ENCODE assay signal across 9 mouse cellular contexts in the genomic region with DNA sequence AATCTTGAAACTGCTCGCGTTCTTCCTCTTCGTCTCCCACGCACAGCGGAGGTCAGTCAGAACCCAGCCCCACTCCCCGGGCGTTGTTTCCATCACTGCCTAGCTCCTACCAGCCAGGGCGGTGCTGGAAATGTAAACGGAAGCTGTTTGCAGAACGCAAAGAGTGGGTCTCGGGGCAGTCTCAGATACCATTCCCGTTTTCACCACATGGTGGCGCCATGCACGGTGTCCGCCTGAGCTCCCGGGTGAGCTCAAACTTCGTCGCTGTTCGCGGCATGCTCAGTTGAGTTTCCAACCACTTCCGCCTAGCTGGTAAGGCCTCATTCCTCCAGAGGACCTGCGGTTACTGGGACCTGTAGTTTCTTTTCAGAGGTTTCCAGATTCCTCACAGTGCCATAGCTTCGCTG. TPM values are rescaled to one million over a fixed set of nuclear protein-coding genes. Genes with fewer than 3 reads are reported as not detected.
DNase-seq lines count a peak whose midpoint lies in the region; ATAC-seq and TF ChIP-seq lines count a peak whose summit lies in the region.
"Had no signal": no experiment of that assay in that cellular context is flagged by ENCODE, and none has a peak within 500 bp of the region (broad histone marks: within the 10 kb centered on the region; RNA-seq: fewer than 3 reads in every experiment).

No protein-coding gene starts in this region.

- peak overlapping the region; percentile 24 for H3K4me3 ChIP-seq in ES-Bruce4 (ENCODE audit: low read depth, low read length)
- H3K4me3 ChIP-seq in brown adipose tissue, adult 24 weeks (ENCODE audit: insufficient read depth, low read depth, low read length), result 0 out of 2 replicates have a peak overlapping the region, but pooled peaks have one; percentile 24
- 0 out of 2 replicates have a peak overlapping the region, but pooled peaks have one; percentile 4 for H3K4me3 ChIP-seq in forebrain, embryonic 14.5 days (ENCODE audit: low read depth, low read length)
- H3K4me3 ChIP-seq in lung, postnatal 0 days (ENCODE audit: low read depth, low read length), result peak overlapping the region; percentile 14; the same call in 1 of the 2 replicates

- intact Hi-C loops in heart, postnatal 36 days (cut with DNase I), result no loop called here

- peak overlapping the region; percentile 25; the same call in 1 of the 2 replicates for H3K4me2 ChIP-seq in forebrain, embryonic 14.5 days (ENCODE audit: low read length)
- peak overlapping the region; percentile 43 for H3K4me2 ChIP-seq in lung, postnatal 0 days (replicated peaks; ENCODE audit: low read depth, low read length)

- 2% methylated on average over 23 of the region's 23 CpGs for WGBS in forebrain, embryonic 14.5 days
- under 1% methylated on average over 23 of the region's 23 CpGs for WGBS in lung, postnatal 0 days

- no peak for ATAC-seq in forebrain, embryonic 14.5 days
- ATAC-seq in lung, postnatal 0 days, result peak; percentile 79

- TF ChIP-seq POLR2A in ES-Bruce4 (IDR thresholded peaks at IDR 0.05; ENCODE audit: insufficient read depth, low read length), result no peak

- no peak overlapping the region for H3K27ac ChIP-seq in ES-Bruce4 (ENCODE audit: insufficient read depth, low read length)
- H3K27ac ChIP-seq in brown adipose tissue, adult 24 weeks (replicated peaks; ENCODE audit: low read depth, low read length), result no peak overlapping the region
- no peak overlapping the region for H3K27ac ChIP-seq in forebrain, embryonic 14.5 days (ENCODE audit: low read depth, low read length)
- no peak overlapping the region for H3K27ac ChIP-seq in lung, postnatal 0 days (ENCODE audit: low read length)

- H3K9me3 ChIP-seq in ES-Bruce4 (replicated peaks; ENCODE audit: control insufficient read depth, insufficient read depth, low read length, poor library complexity, severe bottlenecking), result no peaks in the 10 kb centered on the region
- no peaks in the 10 kb centered on the region for H3K9me3 ChIP-seq in forebrain, embryonic 14.5 days (replicated peaks; ENCODE audit: control insufficient read depth, low read length)
- no peaks in the 10 kb centered on the region for H3K9me3 ChIP-seq in lung, postnatal 0 days (ENCODE audit: low read length)

- no peaks in the 10 kb centered on the region for H3K36me3 ChIP-seq in ES-Bruce4 (ENCODE audit: control insufficient read depth, insufficient read depth, low read length, poor library complexity, severe bottlenecking)
- H3K36me3 ChIP-seq in forebrain, embryonic 14.5 days (ENCODE audit: control insufficient read depth, insufficient read depth, low read length), result no peaks in the 10 kb centered on the region
- no peaks in the 10 kb centered on the region for H3K36me3 ChIP-seq in lung, postnatal 0 days (ENCODE audit: insufficient read depth, low read length)

- TF ChIP-seq EP300 in ES-Bruce4 (IDR thresholded peaks at IDR 0.05; ENCODE audit: insufficient read depth, low read depth, low read length), result 0 out of 2 replicates have a peak, but pooled peaks have one; percentile 46
- no peak for TF ChIP-seq EP300 in lung, postnatal 0 days (IDR thresholded peaks at IDR 0.05)

- peak; percentile 76 for DNase-seq in forebrain, embryonic 14.5 days (ENCODE audit: low spot score)
- DNase-seq in heart, postnatal 36 days, result peak; percentile 82 to 88
- peak; percentile 76 for DNase-seq in layer of hippocampus, adult 9-11 months
- peak; percentile 90 for DNase-seq in lung, postnatal 0 days (ENCODE audit: low spot score)
- peak; percentile 81 for DNase-seq in ovary, postnatal 36 days (ENCODE audit: low spot score)
- DNase-seq in thymus, postnatal 36 days, result peak; percentile 90 to 94

- TF ChIP-seq CTCF in ES-Bruce4 (IDR thresholded peaks at IDR 0.05; ENCODE audit: low read depth, low read length), result peak; percentile 98
- TF ChIP-seq CTCF in lung, postnatal 0 days (IDR thresholded peaks at IDR 0.05), result peak; percentile 93

- H3K4me1 ChIP-seq in ES-Bruce4 (ENCODE audit: control insufficient read depth, insufficient read depth, low read length), result no peaks in the 10 kb centered on the region
- no peaks in the 10 kb centered on the region; the same call in 1 of the 2 replicates for H3K4me1 ChIP-seq in brown adipose tissue, adult 24 weeks (ENCODE audit: control insufficient read depth, insufficient read depth, insufficient read length, low read length)
- peaks cover 12% of the 10 kb centered on the region; the same call in 1 of the 2 replicates for H3K4me1 ChIP-seq in forebrain, embryonic 14.5 days (ENCODE audit: control insufficient read depth, insufficient read depth, low read length)
- peaks cover 9% of the 10 kb centered on the region for H3K4me1 ChIP-seq in lung, postnatal 0 days (ENCODE audit: insufficient read depth, low read depth, low read length)

- no peak overlapping the region for H3K9ac ChIP-seq in ES-Bruce4 (ENCODE audit: low read depth, poor library complexity, severe bottlenecking)
- H3K9ac ChIP-seq in forebrain, embryonic 14.5 days (ENCODE audit: low read length), result peak overlapping the region; percentile 40; the same call in 1 of the 2 replicates
- no peak overlapping the region for H3K9ac ChIP-seq in lung, postnatal 0 days (replicated peaks; ENCODE audit: low read depth)

- no peaks in the 10 kb centered on the region; the same call in 1 of the 2 replicates for H3K27me3 ChIP-seq in ES-Bruce4 (ENCODE audit: control insufficient read depth, insufficient read depth, low read length, poor library complexity, severe bottlenecking)
- H3K27me3 ChIP-seq in forebrain, embryonic 14.5 days (replicated peaks; ENCODE audit: control insufficient read depth, insufficient read depth, low read length), result peaks cover 63% of the 10 kb centered on the region
- peaks cover 34% of the 10 kb centered on the region for H3K27me3 ChIP-seq in lung, postnatal 0 days (replicated peaks; ENCODE audit: insufficient read depth, low read length)

RNA-seq across cellular contexts. Expression of a gene that starts 1.6 kb away (rescaled TPM):
- 18.8 and 19.3 TPM in 2 replicates for polyA plus RNA-seq in ES-Bruce4 (2011; ENCODE audit: insufficient read depth, insufficient read length, low read depth, missing spikeins)
- 1.0 TPM in 1 of 2 replicates, not detected in the other for polyA plus RNA-seq in brown adipose tissue, adult 24 weeks (2012; ENCODE audit: insufficient read depth, insufficient read length, missing spikeins)
- polyA plus RNA-seq in forebrain, embryonic 14.5 days (2014; fragmentation: Nextera tagmentation; extraction: Ambion mirVana), result 0.19 TPM in 1 of 2 replicates, not detected in the other
- total RNA-seq in heart, postnatal 36 days (2021), result 1 to 10 TPM; 1.8 to 2.7 TPM
- polyA plus RNA-seq in lung, postnatal 0 days (2015; fragmentation: Nextera tagmentation; extraction: Ambion mirVana), result 2.0 and 3.1 TPM in 2 replicates

RNA-seq across cellular contexts. Expression of a gene that starts 4.9 kb away (rescaled TPM):
- 0.39 TPM in 1 of 2 replicates, not detected in the other for polyA plus RNA-seq in ES-Bruce4 (2011; ENCODE audit: insufficient read depth, insufficient read length, low read depth, missing spikeins)
- polyA plus RNA-seq in brown adipose tissue, adult 24 weeks (2012; ENCODE audit: insufficient read depth, insufficient read length, missing spikeins), result not detected in 2 replicates
- polyA plus RNA-seq in forebrain, embryonic 14.5 days (2014; fragmentation: Nextera tagmentation; extraction: Ambion mirVana), result not detected in 2 replicates
- total RNA-seq in heart, postnatal 36 days (2021), result not detected
- 0.26 and 0.33 TPM in 2 replicates for polyA plus RNA-seq in lung, postnatal 0 days (2015; fragmentation: Nextera tagmentation; extraction: Ambion mirVana)
- total RNA-seq: left cerebral cortex, adult 8-10 months had no signal

RNA-seq across cellular contexts. Expression of a gene that starts 24.2 kb away (rescaled TPM):
- 49.5 and 52.6 TPM in 2 replicates for polyA plus RNA-seq in ES-Bruce4 (2011; ENCODE audit: insufficient read depth, insufficient read length, low read depth, missing spikeins)
- polyA plus RNA-seq in brown adipose tissue, adult 24 weeks (2012; ENCODE audit: insufficient read depth, insufficient read length, missing spikeins), result 15.6 and 19.4 TPM in 2 replicates
- 168 and 208 TPM in 2 replicates for polyA plus RNA-seq in forebrain, embryonic 14.5 days (2014; fragmentation: Nextera tagmentation; extraction: Ambion mirVana)
- 10 to 100 TPM; 58.7 to 59.1 TPM for total RNA-seq in heart, postnatal 36 days (2021)
- 59.2 and 63.4 TPM in 2 replicates for polyA plus RNA-seq in lung, postnatal 0 days (2015; fragmentation: Nextera tagmentation; extraction: Ambion mirVana)

RNA-seq across cellular contexts. Expression of a gene that starts 38.0 kb away (rescaled TPM):
- 1.5 and 2.0 TPM in 2 replicates for polyA plus RNA-seq in ES-Bruce4 (2011; ENCODE audit: insufficient read depth, insufficient read length, low read depth, missing spikeins)
- polyA plus RNA-seq in brown adipose tissue, adult 24 weeks (2012; ENCODE audit: insufficient read depth, insufficient read length, missing spikeins), result 1.9 TPM in 1 of 2 replicates, not detected in the other
- 0.62 and 1.3 TPM in 2 replicates for polyA plus RNA-seq in forebrain, embryonic 14.5 days (2014; fragmentation: Nextera tagmentation; extraction: Ambion mirVana)
- total RNA-seq in heart, postnatal 36 days (2021), result 1 to 10 TPM in 1 of 2 experiments, under 1 TPM in 1; 0.81 to 3.2 TPM
- 1.2 and 1.4 TPM in 2 replicates for polyA plus RNA-seq in lung, postnatal 0 days (2015; fragmentation: Nextera tagmentation; extraction: Ambion mirVana)
